ENCODE assay signal across 8 mouse cellular contexts in the genomic region with DNA sequence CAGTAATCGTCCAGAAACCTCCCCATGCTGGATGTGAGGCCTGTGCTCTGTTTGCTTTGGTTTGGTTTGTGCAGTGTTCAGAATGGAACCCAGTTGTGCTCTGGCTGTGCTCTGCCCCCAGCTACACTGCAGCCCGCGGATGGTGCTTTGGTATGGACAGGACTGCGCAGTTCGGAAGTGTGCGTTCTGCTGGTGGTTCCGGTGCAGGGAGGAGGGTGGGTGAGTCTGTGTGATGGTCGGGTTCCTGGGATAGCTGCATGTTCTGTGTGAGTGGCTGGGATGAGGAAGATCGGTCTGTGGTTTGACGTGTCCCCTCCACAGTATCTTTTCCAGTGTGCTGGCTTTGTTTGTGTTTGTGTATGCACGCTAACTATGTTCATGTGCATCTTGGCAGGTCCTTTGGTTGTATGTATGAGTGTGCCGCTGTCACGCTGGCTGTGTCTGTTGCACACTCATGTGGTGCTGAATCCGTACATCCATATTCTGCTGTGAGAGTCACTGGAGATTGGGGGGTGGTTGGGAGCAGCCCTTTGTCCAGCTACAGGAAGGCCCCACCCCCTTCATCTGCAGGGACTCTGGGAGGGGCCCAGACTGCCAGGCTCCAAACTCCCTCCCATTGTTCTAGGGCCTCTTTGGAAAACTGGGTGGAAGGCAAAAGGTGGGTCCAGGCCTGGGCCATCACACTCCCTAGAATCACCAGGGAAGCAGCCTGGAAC. TPM values are rescaled to one million over a fixed set of nuclear protein-coding genes. Genes with fewer than 3 reads are reported as not detected.
DNase-seq lines count a peak whose midpoint lies in the region; ATAC-seq and TF ChIP-seq lines count a peak whose summit lies in the region.

No protein-coding gene starts in this region.

- no peak overlapping the region for H3K4me3 ChIP-seq in lung, adult 2 months (replicated peaks; ENCODE audit: extremely low read depth, low read depth, low read length)

- ATAC-seq in erythroblast, adult 5-6 weeks (replicated peaks; ENCODE audit: low FRiP score, poor library complexity, severe bottlenecking): no peak

- peak; percentile 59; the same call in 1 of the 2 replicates for TF ChIP-seq POLR2A in lung, adult 2 months (IDR thresholded peaks at IDR 0.05; ENCODE audit: borderline replicate concordance, extremely low read depth, low read depth, low read length)

- peak; percentile 28 to 63 for DNase-seq in adrenal gland, postnatal 36 days
- no peak for DNase-seq in adrenal gland, adult 8-10 months
- DNase-seq in heart, adult 11 months: peak; percentile 99
- DNase-seq in kidney, adult 18-20 months: peak; percentile 51
- DNase-seq in lung, adult 2 months: no peak
- DNase-seq in right cerebral cortex, postnatal 10 days (ENCODE audit: low spot score in 2 of 2): no peak
- DNase-seq in T-cell, adult 2 months (ENCODE audit: low spot score): no peak

- WGBS in lung, adult 2 months: 50% methylated on average over 14 of the region's 14 CpGs

- no peak for TF ChIP-seq CTCF in lung, adult 2 months (IDR thresholded peaks at IDR 0.05; ENCODE audit: insufficient read depth, low read length)

- H3K4me1 ChIP-seq in lung, adult 2 months (ENCODE audit: control insufficient read depth, insufficient read depth, low read length): peaks cover 25% of the 10 kb centered on the region

RNA-seq across cellular contexts. Expression of gene Id1, which starts 8.1 kb away (rescaled TPM):
- 100 to 1,000 TPM in 1 of 2 experiments, 10 to 100 TPM in 1; 68.4 to 105 TPM for total RNA-seq in adrenal gland, postnatal 36 days (2021)
- 10 to 100 TPM; 38.9 to 74.3 (median 55.1) TPM for total RNA-seq in adrenal gland, adult 8-10 months (2022)
- 323 and 438 TPM in 2 replicates for polyA plus RNA-seq in lung, adult 2 months (2012; rRNA removed)
- 3.6 TPM in 1 of 2 replicates, not detected in the other for total RNA-seq in erythroblast, adult 5-6 weeks (2015; ENCODE audit: low replicate concordance)
- total RNA-seq in erythroblast, adult 5-6 weeks (2017; ENCODE audit: low replicate concordance): 3.7 and 4.5 TPM in 2 replicates

RNA-seq across cellular contexts. Expression of gene Cox4i2, which starts 26.0 kb away (rescaled TPM):
- 1 to 10 TPM; 3.0 to 4.0 TPM for total RNA-seq in adrenal gland, postnatal 36 days (2021)
- total RNA-seq in adrenal gland, adult 8-10 months (2022): 1 to 10 TPM; 1.3 to 4.4 (median 2.7) TPM
- polyA plus RNA-seq in lung, adult 2 months (2012; rRNA removed): 84.7 and 90.1 TPM in 2 replicates
- total RNA-seq in erythroblast, adult 5-6 weeks (2015; ENCODE audit: low replicate concordance): not detected in 2 replicates
- total RNA-seq in erythroblast, adult 5-6 weeks (2017; ENCODE audit: low replicate concordance): not detected in 2 replicates

RNA-seq across cellular contexts. Expression of gene Mcts2, which starts 41.1 kb away (rescaled TPM):
- total RNA-seq in adrenal gland, postnatal 36 days (2021): 10 to 100 TPM; 27.2 to 31.7 TPM
- total RNA-seq in adrenal gland, adult 8-10 months (2022): 10 to 100 TPM; 28.1 to 32.3 (median 29.7) TPM
- 2.9 and 3.8 TPM in 2 replicates for polyA plus RNA-seq in lung, adult 2 months (2012; rRNA removed)
- 2.3 TPM in 1 of 2 replicates, not detected in the other for total RNA-seq in erythroblast, adult 5-6 weeks (2015; ENCODE audit: low replicate concordance)
- 1.4 and 3.2 TPM in 2 replicates for total RNA-seq in erythroblast, adult 5-6 weeks (2017; ENCODE audit: low replicate concordance)

RNA-seq across cellular contexts. Expression of gene H13, which starts 58.7 kb away (rescaled TPM):
- 100 to 1,000 TPM; 169 to 173 TPM for total RNA-seq in adrenal gland, postnatal 36 days (2021)
- 100 to 1,000 TPM; 162 to 222 (median 201) TPM for total RNA-seq in adrenal gland, adult 8-10 months (2022)
- 125 and 149 TPM in 2 replicates for polyA plus RNA-seq in lung, adult 2 months (2012; rRNA removed)
- total RNA-seq in erythroblast, adult 5-6 weeks (2015; ENCODE audit: low replicate concordance): 32.9 and 37.4 TPM in 2 replicates
- total RNA-seq in erythroblast, adult 5-6 weeks (2017; ENCODE audit: low replicate concordance): 13.8 and 20.8 TPM in 2 replicates

Comparison
In these comparisons a context has a peak if more than half of its experiments do, and no peak if none do; other contexts are left out.
1. DNase-seq: peak in adrenal gland, postnatal 36 days (2 of 2), heart, adult 11 months (single experiment) and kidney, adult 18-20 months (single experiment); none in adrenal gland, adult 8-10 months (single experiment), lung, adult 2 months (single experiment), right cerebral cortex, postnatal 10 days (0 of 2) and T-cell, adult 2 months (single experiment).
2. RNA of gene Id1, which starts 8.1 kb away (total RNA-seq): 68.4 to 105 TPM in adrenal gland, postnatal 36 days and 38.9 to 74.3 TPM in adrenal gland, adult 8-10 months; 3.6 to 4.5 TPM in erythroblast, adult 5-6 weeks; every median in the first group is over 4 times any median in the second.
3. RNA of gene Mcts2, which starts 41.1 kb away (total RNA-seq): 27.2 to 31.7 TPM in adrenal gland, postnatal 36 days and 28.1 to 32.3 TPM in adrenal gland, adult 8-10 months; 1.4 to 3.2 TPM in erythroblast, adult 5-6 weeks; every median in the first group is over 4 times any median in the second.